Mouse (Mus musculus): ENCODE data around the gene Vamp2. TPM values are rescaled to one million over a fixed set of nuclear protein-coding genes. Genes with fewer than 3 reads are reported as not detected.

Vamp2 gene
- total RNA-seq, 2 experiments from 2014 or later = 1,099 to 1,151 TPM

DNA sequence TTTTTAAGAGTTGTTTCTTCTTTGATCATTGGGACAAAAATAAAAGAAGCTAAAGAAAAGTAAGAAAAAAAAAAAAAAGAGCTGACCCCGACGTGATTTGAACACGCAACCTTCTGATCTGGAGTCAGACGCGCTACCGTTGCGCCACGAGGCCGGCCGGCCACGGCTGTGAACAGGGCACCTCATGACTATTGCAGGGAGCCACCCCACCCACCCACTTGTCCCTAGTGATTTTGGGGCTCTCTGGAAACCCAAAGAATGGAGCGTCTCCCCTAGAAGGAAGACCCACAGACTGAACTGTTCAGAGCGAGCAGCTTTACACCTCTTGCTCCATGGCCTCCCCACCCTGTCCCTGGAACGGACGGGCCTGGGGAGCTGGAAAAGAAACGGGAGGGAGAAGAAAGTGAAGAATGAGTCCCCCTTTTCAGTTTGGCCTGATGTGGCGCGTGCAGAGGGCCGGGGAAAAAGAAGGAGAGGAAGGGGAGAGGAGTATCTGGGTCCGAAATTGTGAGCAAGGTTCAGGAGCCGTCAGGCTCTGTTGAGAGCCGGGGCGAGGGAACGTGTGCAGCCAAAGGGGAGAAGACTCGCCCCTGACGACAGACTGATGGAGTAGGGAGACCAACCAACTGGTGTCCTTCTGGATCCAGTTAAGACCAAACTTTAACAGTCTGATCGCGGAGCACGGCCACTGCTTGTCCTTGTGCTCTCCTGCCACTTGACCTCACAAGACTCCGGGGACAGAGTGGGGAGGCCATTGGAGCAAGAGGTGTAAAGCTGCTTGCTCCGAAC is 24.7 kb upstream of the Vamp2 start:
- intact Hi-C loops (cut with DNase I) = loop anchor here (1.0 to 5.0 kb wide), 3 partner anchors 22 to 174 kb away; partner anchors contain the start of genes 9130213A22Rik and Gucy2e
- peak; percentile 37 to 78 for DNase-seq (ENCODE audit: low spot score in 2 of 2)

DNA sequence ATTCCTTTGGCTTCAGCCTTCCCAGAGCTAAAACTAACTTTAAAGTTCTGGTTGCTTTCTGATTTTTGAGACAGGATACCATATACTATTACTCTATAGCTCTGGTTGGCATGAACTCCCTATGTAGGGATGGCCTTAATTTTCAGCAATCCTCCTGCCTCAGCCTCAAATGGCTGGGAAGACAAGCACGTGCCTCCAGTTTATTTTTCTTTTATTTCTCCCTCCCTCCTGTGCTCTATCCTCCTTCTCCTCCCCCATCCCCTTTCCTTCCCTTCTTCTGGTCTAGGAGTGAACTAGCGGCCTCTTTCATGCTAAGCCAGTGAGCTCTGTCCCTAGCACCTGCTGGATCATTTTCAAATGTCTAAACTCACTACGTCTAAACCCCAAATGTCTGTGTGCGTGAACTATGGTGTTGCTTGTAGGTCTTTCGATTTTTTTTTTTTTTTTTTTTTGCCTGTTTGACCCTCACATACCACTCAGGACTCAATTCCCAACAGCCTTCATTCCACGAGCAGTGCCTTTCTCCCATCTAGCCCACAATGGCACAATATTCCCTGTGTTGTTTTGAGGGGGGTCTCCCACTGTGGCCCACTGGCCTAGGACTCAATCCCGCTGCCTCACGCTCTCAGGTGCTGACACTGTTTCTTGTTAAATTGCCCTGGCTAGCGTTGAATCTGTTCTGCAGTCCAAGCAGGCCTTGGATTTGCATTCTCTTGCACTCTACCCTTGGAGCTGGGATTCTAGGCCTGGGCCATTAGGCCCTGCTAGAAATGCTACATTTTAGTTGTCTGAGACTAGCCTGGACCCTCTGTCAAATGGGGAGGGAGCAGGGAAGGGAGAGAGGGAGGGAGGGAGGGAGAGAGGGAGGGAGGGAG is 23.8 kb upstream of the Vamp2 start:
- intact Hi-C loops (cut with DNase I) = loop anchor here (5.0 kb wide), 1 partner anchor 173 kb away; the partner anchor contains the start of gene Gucy2e
- no peak for DNase-seq (ENCODE audit: low spot score in 2 of 2)

DNA sequence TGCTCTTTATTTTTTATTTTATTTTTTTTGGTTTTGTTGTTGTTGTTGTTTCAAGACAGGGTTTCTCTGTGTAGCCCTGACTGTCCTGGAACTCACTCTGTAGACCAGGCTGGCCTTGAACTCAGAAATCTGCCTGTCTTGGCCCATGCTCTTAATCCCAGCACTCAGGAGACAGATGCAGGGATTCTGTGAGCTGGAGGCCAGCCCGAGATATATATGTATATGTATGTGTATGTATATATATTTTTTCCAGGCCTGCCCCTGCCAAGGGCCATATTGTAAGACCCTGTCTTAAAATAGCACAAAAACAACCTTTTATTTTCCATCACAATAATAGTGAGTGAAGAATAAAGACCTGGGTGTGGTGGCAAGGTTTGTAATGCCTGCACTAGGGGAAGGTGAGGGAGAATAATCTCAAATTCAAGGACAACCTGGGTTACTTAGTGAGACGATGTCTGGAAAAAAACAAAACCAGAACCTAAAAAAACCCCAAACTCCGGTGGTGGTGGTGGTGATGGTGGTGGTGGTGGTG is 22.8 kb upstream of the Vamp2 start:
- intact Hi-C loops (cut with DNase I) = no loop called here
- DNase-seq (ENCODE audit: low spot score in 2 of 2) = no peak

- peak; percentile 56 to 76 for DNase-seq (ENCODE audit: low spot score in 2 of 2)
- intact Hi-C loops (cut with DNase I) = loop anchor here (2.0 kb wide), 1 partner anchor 28 kb away; the partner anchor contains the start of gene Per1
Observed at GRCm38 (mm10) chr11:69066163-69066861, 22.0 kb upstream of the Vamp2 start.

GRCm38 (mm10) chr11:69066956-69067355 is 21.3 kb upstream of the Vamp2 start:
- intact Hi-C loops (cut with DNase I) = loop anchor here (1.0 to 2.0 kb wide), 2 partner anchors 28 to 55 kb away; partner anchors contain the start of genes 9130213A22Rik and Per1
- DNase-seq (ENCODE audit: low spot score in 2 of 2) = peak; percentile 88 to 93

- DNase-seq (ENCODE audit: low spot score in 2 of 2) = no peak
- intact Hi-C loops (cut with DNase I) = loop anchor here (1.0 to 2.0 kb wide), 2 partner anchors 27 to 55 kb away; partner anchors contain the start of genes 9130213A22Rik and Per1
Observed at GRCm38 (mm10) chr11:69067601-69068000, 20.7 kb upstream of the Vamp2 start.

DNA sequence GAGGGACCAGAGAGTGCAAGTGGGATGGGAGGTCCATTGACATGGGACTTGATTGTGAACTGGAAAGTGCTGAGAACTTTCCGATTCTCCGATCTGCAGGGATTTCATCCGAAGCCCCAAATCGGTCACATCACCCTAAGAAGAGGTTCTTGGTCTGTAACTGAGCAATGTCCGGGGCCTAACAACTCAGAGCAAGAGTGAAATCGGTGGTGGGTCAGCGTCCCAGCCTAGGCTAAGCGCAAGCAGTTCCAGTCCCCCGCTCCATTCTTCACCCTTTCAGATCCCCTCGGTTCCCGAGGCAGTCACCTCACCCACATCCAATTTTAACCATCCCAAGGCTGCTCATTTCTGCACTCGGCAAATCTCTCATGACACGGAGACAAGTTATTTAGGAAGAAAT is 18.2 kb upstream of the Vamp2 start:
- intact Hi-C loops (cut with DNase I) = no loop called here
- no peak for DNase-seq (ENCODE audit: low spot score in 2 of 2)

- DNase-seq (ENCODE audit: low spot score in 2 of 2) = peak; percentile 97 to 98
- intact Hi-C loops (cut with DNase I) = no loop called here
Observed at GRCm38 (mm10) chr11:69070590-69071222, 17.6 kb upstream of the Vamp2 start, which contains the start of gene Tmem107. Gene Tmem107, plus strand, starts transcription at chr11:69070806.

- intact Hi-C loops (cut with DNase I) = no loop called here
- no peak for DNase-seq (ENCODE audit: low spot score in 2 of 2)
Observed at GRCm38 (mm10) chr11:69071262-69071661, 17.0 kb upstream of the Vamp2 start.

- DNase-seq (ENCODE audit: low spot score in 2 of 2) = no peak
- intact Hi-C loops (cut with DNase I) = no loop called here
Observed at GRCm38 (mm10) chr11:69072234-69072633, 16.1 kb upstream of the Vamp2 start.

- intact Hi-C loops (cut with DNase I) = no loop called here
- peak in 1 of 2 experiments; percentile 61 for DNase-seq (ENCODE audit: low spot score in 2 of 2)
Observed at GRCm38 (mm10) chr11:69072666-69073064, 15.6 kb upstream of the Vamp2 start.

GRCm38 (mm10) chr11:69073065-69073888 is 15.0 kb upstream of the Vamp2 start:
- peak; percentile 87 to 96 for DNase-seq (ENCODE audit: low spot score in 2 of 2)
- intact Hi-C loops (cut with DNase I) = no loop called here

DNA sequence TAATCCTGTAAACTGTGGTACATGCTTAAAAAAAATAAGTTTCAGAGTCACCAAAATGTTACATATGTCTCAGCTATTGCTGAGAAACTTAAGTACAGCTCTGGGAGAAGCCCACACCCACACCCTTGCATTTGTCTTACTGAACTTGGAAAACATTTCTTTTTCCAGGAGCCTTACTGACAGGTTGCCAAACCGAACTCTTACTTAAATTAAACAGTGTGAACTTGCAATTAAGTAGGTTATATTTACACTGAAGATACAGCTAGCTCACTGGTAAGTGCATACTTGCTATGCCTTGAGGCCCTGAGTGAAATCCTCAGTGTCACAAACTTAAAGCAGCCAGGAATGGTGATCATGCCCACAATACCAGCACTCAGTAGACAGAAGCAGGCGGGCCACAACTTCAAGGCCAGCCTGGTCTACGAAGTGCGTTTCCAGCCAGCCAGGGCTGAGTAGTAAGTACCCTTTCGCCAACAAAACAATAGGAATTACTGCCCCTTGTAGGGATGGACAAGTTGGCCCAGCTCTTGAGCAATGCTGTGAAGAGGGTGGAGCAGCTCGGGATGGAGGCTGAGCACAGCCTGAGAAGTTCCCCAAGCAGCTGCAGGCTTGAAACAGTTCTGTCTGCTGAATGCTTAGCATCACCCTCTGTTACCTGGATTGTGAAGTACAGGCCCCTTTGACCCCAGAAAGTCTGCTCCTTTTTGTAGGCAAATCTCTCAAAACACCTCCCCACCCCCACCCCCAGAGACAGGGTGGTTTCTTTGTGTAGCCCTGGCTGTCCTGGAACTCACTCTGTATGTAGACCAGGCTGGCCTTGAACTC is 14.1 kb upstream of the Vamp2 start:
- intact Hi-C loops (cut with DNase I) = loop anchor here (1.0 kb wide), 1 partner anchor 12 kb away; no protein-coding TSS in a partner anchor
- DNase-seq (ENCODE audit: low spot score in 2 of 2) = peak in 1 of 2 experiments; percentile 65

GRCm38 (mm10) chr11:69074776-69075069 is 13.6 kb upstream of the Vamp2 start:
- intact Hi-C loops (cut with DNase I) = loop anchor here (1.0 kb wide), 1 partner anchor 12 kb away; no protein-coding TSS in a partner anchor
- no peak for DNase-seq (ENCODE audit: low spot score in 2 of 2)

DNA sequence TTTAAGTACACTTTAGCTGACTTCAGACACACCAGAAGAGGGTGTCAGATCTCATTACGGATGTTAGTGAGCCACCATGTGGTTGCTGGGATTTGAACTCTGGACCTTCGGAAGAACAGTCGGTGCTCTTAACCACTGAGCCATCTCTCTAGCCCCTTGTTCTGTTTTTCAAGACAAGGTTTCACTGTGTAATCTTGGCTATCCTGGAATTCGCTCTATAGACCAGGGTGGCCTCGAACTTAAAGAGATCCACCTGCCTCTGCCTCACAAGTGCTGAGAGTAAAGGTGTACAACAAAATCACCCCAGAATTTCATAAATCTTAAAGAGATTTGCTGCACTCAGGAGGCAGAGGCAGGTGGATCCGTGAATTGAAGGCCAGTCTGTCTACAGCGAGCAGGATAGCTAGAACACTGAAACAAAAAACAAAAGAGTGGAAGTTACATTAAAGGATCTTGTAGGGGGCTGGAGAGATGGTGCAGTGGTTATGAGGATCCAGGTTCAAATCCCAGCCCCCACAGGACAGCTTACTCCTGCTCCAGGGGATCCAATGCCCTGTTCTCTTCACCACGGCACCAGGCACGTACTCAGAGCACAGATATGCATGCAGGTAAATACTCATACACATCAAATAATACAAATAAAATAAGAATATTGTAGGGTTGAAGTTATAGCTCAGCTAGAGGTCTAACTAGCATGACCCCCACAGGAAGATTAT is 12.4 kb upstream of the Vamp2 start:
- intact Hi-C loops (cut with DNase I) = no loop called here

GRCm38 (mm10) chr11:69076572-69076971 is 11.7 kb upstream of the Vamp2 start:
- intact Hi-C loops (cut with DNase I) = no loop called here
- DNase-seq (ENCODE audit: low spot score in 2 of 2) = no peak

More for the DNA sequence above, 12.4 kb upstream of the Vamp2 start:
- no peak for DNase-seq (ENCODE audit: low spot score in 2 of 2)

DNA sequence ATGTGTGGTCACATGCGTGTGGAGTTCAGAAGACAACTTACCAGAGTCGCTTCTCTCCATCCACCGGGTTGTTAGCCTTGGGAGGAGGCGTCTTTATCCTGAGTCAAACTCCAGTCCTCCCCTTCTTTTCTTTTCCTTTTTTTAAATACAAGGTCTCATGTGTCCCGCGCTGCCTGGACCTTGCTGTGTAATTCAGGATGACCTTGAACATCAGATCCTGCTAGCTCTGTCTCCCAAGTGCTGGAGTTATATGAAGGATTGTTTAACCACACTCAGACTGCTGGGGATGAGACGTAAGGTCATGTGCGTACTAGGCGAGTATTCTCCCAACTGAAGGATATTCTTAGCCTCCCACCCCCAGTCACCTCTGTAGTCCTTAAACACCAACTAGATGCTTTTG is 11.0 kb upstream of the Vamp2 start:
- no peak for DNase-seq (ENCODE audit: low spot score in 2 of 2)
- intact Hi-C loops (cut with DNase I) = no loop called here
